Mouse (Mus musculus): ENCODE measurements around the gene Map2k7.

Map2k7 gene

GRCm38 (mm10) chr8:4259125-4259804 lies 20.7 kb downstream of the Map2k7 start, which contains the start of gene Ctxn1:
Gene Ctxn1 (minus strand): TSS chr8:4259274.
- peak; percentile 88 for DNase-seq (ENCODE audit: low read depth, low spot score)

- no peak for DNase-seq (ENCODE audit: low read depth, low spot score)
Observed at GRCm38 (mm10) chr8:4259805-4260170, 21.2 kb downstream of the Map2k7 start.

GRCm38 (mm10) chr8:4263105-4263791 lies 24.7 kb downstream of the Map2k7 start:
- DNase-seq (ENCODE audit: low read depth, low spot score) = no peak

GRCm38 (mm10) chr8:4265160-4265914 lies 26.8 kb downstream of the Map2k7 start:
- no peak for DNase-seq (ENCODE audit: low read depth, low spot score)

GRCm38 (mm10) chr8:4267627-4268026 lies 29.1 kb downstream of the Map2k7 start:
- no peak for DNase-seq (ENCODE audit: low read depth, low spot score)

- no peak for DNase-seq (ENCODE audit: low read depth, low spot score)
Observed at GRCm38 (mm10) chr8:4269609-4270008, 31.1 kb downstream of the Map2k7 start.

- DNase-seq (ENCODE audit: low read depth, low spot score) = peak; percentile 89
Observed at GRCm38 (mm10) chr8:4275275-4276110, 37.0 kb downstream of the Map2k7 start, which contains the start of gene Timm44. Gene Timm44 (minus strand): TSS chr8:4275913.

GRCm38 (mm10) chr8:4276111-4276465 lies 37.5 kb downstream of the Map2k7 start:
- DNase-seq (ENCODE audit: low read depth, low spot score) = no peak

- no peak for DNase-seq (ENCODE audit: low read depth, low spot score)
Observed at GRCm38 (mm10) chr8:4292738-4293137, 54.2 kb downstream of the Map2k7 start.
